Mouse (Mus musculus): ENCODE data around the gene Nlrp9c. TPM values are rescaled to one million over a fixed set of nuclear protein-coding genes. Genes with fewer than 3 reads are reported as not detected.

The Nlrp9c gene
- polyA plus RNA-seq (2017; shearing (Covaris generic)), result 0.06 TPM

GRCm38 (mm10) chr7:26403600-26403999, at the start of gene Nlrp9c:
Nlrp9c (minus strand) TSS chr7:26403700.

GRCm38 (mm10) chr7:26434813-26435212, 31.3 kb upstream of the Nlrp9c start, which contains the start of gene Nlrp4a:
Nlrp4a (plus strand) TSS chr7:26435113.

GRCm38 (mm10) chr7:26306926-26307325, 96.6 kb downstream of the Nlrp9c start, which contains the start of gene Cyp2a4:
Cyp2a4 (plus strand) TSS chr7:26307169.

Other genes starting within 250 kb of the Nlrp9c start
- gene Cyp2b9, start 230.3 kb downstream of the Nlrp9c start, polyA plus RNA-seq (2017; shearing (Covaris generic)), result not detected
- 0.06 TPM for gene Vmn1r184, start 143.4 kb downstream of the Nlrp9c start, polyA plus RNA-seq (2017; shearing (Covaris generic))
- gene Cyp2a4, start 96.5 kb downstream of the Nlrp9c start, polyA plus RNA-seq (2017; shearing (Covaris generic)), result not detected
- gene Nlrp4a, start 31.4 kb upstream of the Nlrp9c start, polyA plus RNA-seq (2017; shearing (Covaris generic)), result 0.08 TPM
- not detected for gene Nlrp9a, start 131.3 kb upstream of the Nlrp9c start, polyA plus RNA-seq (2017; shearing (Covaris generic))
- gene Vmn1r185, start 214.8 kb upstream of the Nlrp9c start, polyA plus RNA-seq (2017; shearing (Covaris generic)), result 0.07 TPM